Mouse (Mus musculus) heart, postnatal 25 days (tissue): ENCODE results near the gene Tfap2c. TPM values are rescaled to one million over a fixed set of nuclear protein-coding genes. Genes with fewer than 3 reads are reported as not detected.

ENCODE experiments used
- DNase-seq: peaks from one replicate; pipeline ENCODE4 v3.0.0; 2022; ENCODE audit warnings: low spot score
- intact Hi-C: fragments of 180-260 bp; cut with DNase I; formaldehyde crosslinking; loops from one replicate; pipeline ENCODE4 v1.15.1; 2025
- total RNA-seq, 2 experiments: library from RNA; stranded (reverse); gene quantifications; 2 replicates each; pipeline ENCODE4 v1.2.3; 2021

Gene Tfap2c
- total RNA-seq, 2 experiments from 2014 or later: not detected

GRCm38 (mm10) chr2:172548672-172549255 lies 629 bp upstream of the Tfap2c start:
- intact Hi-C loops: loop anchor here (10.0 kb wide), 1 partner anchor 206 kb away; no protein-coding TSS in a partner anchor
- no peak for DNase-seq

GRCm38 (mm10) chr2:172550364-172551080 lies 1.1 kb downstream of the Tfap2c start:
- intact Hi-C loops: loop anchor here (10.0 kb wide), 1 partner anchor 224 kb away; no protein-coding TSS in a partner anchor
- DNase-seq: no peak

- DNase-seq: no peak
- intact Hi-C loops: loop anchor here (10.0 kb wide), 1 partner anchor 224 kb away; no protein-coding TSS in a partner anchor
Measured at GRCm38 (mm10) chr2:172551081-172551720, 1.8 kb downstream of the Tfap2c start.

- intact Hi-C loops: loop anchor here (10.0 kb wide), 1 partner anchor 223 kb away; no protein-coding TSS in a partner anchor
- no peak for DNase-seq
Measured at GRCm38 (mm10) chr2:172551872-172552271, 2.5 kb downstream of the Tfap2c start.

- intact Hi-C loops: loop anchor here (10.0 kb wide), 1 partner anchor 222 kb away; no protein-coding TSS in a partner anchor
- no peak for DNase-seq
Measured at GRCm38 (mm10) chr2:172552666-172553065, 3.3 kb downstream of the Tfap2c start.

GRCm38 (mm10) chr2:172554211-172554610 lies 4.8 kb downstream of the Tfap2c start:
- intact Hi-C loops: loop anchor here (10.0 kb wide), 1 partner anchor 221 kb away; no protein-coding TSS in a partner anchor
- DNase-seq: no peak

GRCm38 (mm10) chr2:172558674-172559468 lies 9.5 kb downstream of the Tfap2c start:
- intact Hi-C loops: loop anchor here (10.0 kb wide), 1 partner anchor 216 kb away; no protein-coding TSS in a partner anchor
- no peak for DNase-seq

- DNase-seq: no peak
- intact Hi-C loops: no loop called here
Measured at GRCm38 (mm10) chr2:172561016-172561415, 11.6 kb downstream of the Tfap2c start.

GRCm38 (mm10) chr2:172567835-172568234 lies 18.4 kb downstream of the Tfap2c start:
- no peak for DNase-seq
- intact Hi-C loops: no loop called here

- intact Hi-C loops: no loop called here
- DNase-seq: no peak
Measured at GRCm38 (mm10) chr2:172568466-172568865, 19.1 kb downstream of the Tfap2c start.

GRCm38 (mm10) chr2:172577196-172577766 lies 27.9 kb downstream of the Tfap2c start:
- DNase-seq: no peak
- intact Hi-C loops: no loop called here

- DNase-seq: no peak
Measured at GRCm38 (mm10) chr2:172579221-172579620, 29.8 kb downstream of the Tfap2c start.

GRCm38 (mm10) chr2:172580536-172581265 lies 31.3 kb downstream of the Tfap2c start:
- intact Hi-C loops: no loop called here
- DNase-seq: no peak

More at GRCm38 (mm10) chr2:172579221-172579620, 29.8 kb downstream of the Tfap2c start:
- intact Hi-C loops: no loop called here

GRCm38 (mm10) chr2:172583312-172583711 lies 33.9 kb downstream of the Tfap2c start:
- intact Hi-C loops: no loop called here

GRCm38 (mm10) chr2:172585329-172585728 lies 35.9 kb downstream of the Tfap2c start:
- no peak for DNase-seq
- intact Hi-C loops: no loop called here

More at GRCm38 (mm10) chr2:172583312-172583711, 33.9 kb downstream of the Tfap2c start:
- no peak for DNase-seq

GRCm38 (mm10) chr2:172589048-172589447 lies 39.7 kb downstream of the Tfap2c start:
- intact Hi-C loops: no loop called here

GRCm38 (mm10) chr2:172590839-172591238 lies 41.4 kb downstream of the Tfap2c start:
- intact Hi-C loops: no loop called here

More at GRCm38 (mm10) chr2:172589048-172589447, 39.7 kb downstream of the Tfap2c start:
- no peak for DNase-seq

GRCm38 (mm10) chr2:172594326-172594725 lies 44.9 kb downstream of the Tfap2c start:
- no peak for DNase-seq
- intact Hi-C loops: no loop called here

More at GRCm38 (mm10) chr2:172590839-172591238, 41.4 kb downstream of the Tfap2c start:
- DNase-seq: no peak

GRCm38 (mm10) chr2:172597056-172597455 lies 47.7 kb downstream of the Tfap2c start:
- intact Hi-C loops: no loop called here
- DNase-seq: no peak
